14 mouse cellular contexts compared by ENCODE assay signal in the genomic region with DNA sequence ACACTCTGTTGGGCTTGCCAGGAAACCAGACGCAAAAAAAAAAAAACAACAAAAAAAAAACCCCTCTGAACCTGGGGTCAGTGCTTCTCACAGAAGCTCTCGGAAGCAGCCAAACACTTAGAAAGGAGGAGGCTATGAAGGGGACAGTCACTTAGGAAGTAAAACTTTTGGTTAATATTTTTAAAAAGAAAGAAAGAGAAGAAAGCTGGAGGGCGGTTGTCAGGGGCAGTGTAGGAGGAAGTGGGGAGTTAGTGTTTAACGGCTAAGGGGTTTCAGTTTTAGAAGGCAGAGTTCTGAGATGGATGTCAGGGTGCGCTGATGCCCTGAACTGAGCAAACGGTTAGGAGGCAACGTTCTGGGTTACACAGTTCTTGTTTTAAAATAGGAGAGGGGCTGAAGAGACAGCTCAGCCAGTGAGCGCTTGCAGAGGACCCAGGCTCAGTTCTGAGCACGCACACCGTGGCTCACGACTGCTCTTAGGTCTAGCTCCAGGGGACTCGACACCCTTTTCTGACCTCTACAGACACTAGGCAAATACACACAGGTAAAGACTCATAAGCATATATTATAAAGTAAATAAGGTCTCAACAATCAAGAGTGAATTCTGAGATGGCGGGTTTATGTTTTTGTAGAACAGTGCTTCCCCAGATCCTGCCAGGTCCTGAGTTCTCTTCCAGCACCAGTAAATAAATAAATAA. TPM values are rescaled to one million over a fixed set of nuclear protein-coding genes. Genes with fewer than 3 reads are reported as not detected.
DNase-seq lines count a peak whose midpoint lies in the region; ATAC-seq and TF ChIP-seq lines count a peak whose summit lies in the region.
"Had no signal": no experiment of that assay in that cellular context is flagged by ENCODE, and none has a peak within 500 bp of the region (broad histone marks: within the 10 kb centered on the region; RNA-seq: fewer than 3 reads in every experiment).

No protein-coding gene starts in this region.

- no peaks in the 10 kb centered on the region for H3K9me3 ChIP-seq in heart, embryonic 16.5 days (replicated peaks; ENCODE audit: control insufficient read depth, low read length)
- H3K9me3 ChIP-seq in liver, embryonic 16.5 days (replicated peaks; ENCODE audit: control insufficient read depth, low read length), result no peaks in the 10 kb centered on the region
- H3K9me3 ChIP-seq: embryonic facial prominence, embryonic 13.5 days had no signal

- peak overlapping the region; percentile 40; the same call in 1 of the 2 replicates for H3K27ac ChIP-seq in heart, embryonic 16.5 days (ENCODE audit: low read length)
- H3K27ac ChIP-seq in liver, embryonic 16.5 days (ENCODE audit: low read length), result peak overlapping the region; percentile 60
- peak overlapping the region; percentile 96 for H3K27ac ChIP-seq in thymus, adult 2 months (ENCODE audit: control insufficient read depth, insufficient read depth, low read length)
- H3K27ac ChIP-seq: embryonic facial prominence, embryonic 13.5 days had no signal

- no peak for DNase-seq in heart, postnatal 14 days
- peak; percentile 26 for DNase-seq in T-cell, adult 2 months (ENCODE audit: low spot score)
- peak; percentile 40 for DNase-seq in thymus, adult 2 months
- no peak for DNase-seq in left cerebral cortex, adult 9 months (ENCODE audit: low spot score in 2 of 2)
- no peak for DNase-seq in right cerebral cortex, postnatal 14 days
- no peak for DNase-seq in kidney, postnatal 10 days
- DNase-seq: adrenal gland, postnatal 36 days; cerebellum, adult 8-10 months; heart, adult 18-20 months had no signal

- no peak overlapping the region; the same call in 1 of the 2 replicates for H3K4me3 ChIP-seq in heart, embryonic 16.5 days (ENCODE audit: low read length)
- H3K4me3 ChIP-seq in liver, embryonic 16.5 days (ENCODE audit: low read depth, low read length), result peak overlapping the region; percentile 5; the same call in 1 of the 2 replicates
- peak overlapping the region; percentile 48 for H3K4me3 ChIP-seq in thymus, adult 2 months (ENCODE audit: control insufficient read depth, insufficient read depth, low read length)
- H3K4me3 ChIP-seq: embryonic facial prominence, embryonic 13.5 days had no signal

- no peaks in the 10 kb centered on the region for H3K36me3 ChIP-seq in heart, embryonic 16.5 days (ENCODE audit: control insufficient read depth, insufficient read depth)
- no peaks in the 10 kb centered on the region; the same call in 1 of the 2 replicates for H3K36me3 ChIP-seq in liver, embryonic 16.5 days (ENCODE audit: control insufficient read depth, insufficient read depth)
- H3K36me3 ChIP-seq in thymus, adult 2 months (ENCODE audit: control insufficient read depth, insufficient read depth, low read length), result no peaks in the 10 kb centered on the region
- H3K36me3 ChIP-seq: embryonic facial prominence, embryonic 13.5 days had no signal

- no peak for TF ChIP-seq POLR2A in thymus, adult 2 months (IDR thresholded peaks at IDR 0.05; ENCODE audit: control insufficient read depth, extremely low read depth, insufficient read depth, low read length, poor library complexity)

- H3K27me3 ChIP-seq in heart, embryonic 16.5 days (ENCODE audit: control insufficient read depth, insufficient read depth, low read length), result no peaks in the 10 kb centered on the region
- H3K27me3 ChIP-seq in liver, embryonic 16.5 days (ENCODE audit: control insufficient read depth, insufficient read depth, low read depth, low read length), result no peaks in the 10 kb centered on the region
- no peaks in the 10 kb centered on the region for H3K27me3 ChIP-seq in thymus, adult 2 months (ENCODE audit: control insufficient read depth, insufficient read depth, low read length)

- WGBS in heart, embryonic 16.5 days, result 71% methylated on average over 13 of the region's 13 CpGs
- 32% methylated on average over 13 of the region's 13 CpGs for WGBS in liver, embryonic 16.5 days (ENCODE audit: insufficient replicate concordance)
- WGBS in thymus, adult 2 months, result 8% methylated on average over 13 of the region's 13 CpGs

- peaks cover 3% of the 10 kb centered on the region; the same call in 1 of the 2 replicates for H3K4me1 ChIP-seq in heart, embryonic 16.5 days (ENCODE audit: control insufficient read depth, insufficient read depth, low read length)
- peaks cover 65% of the 10 kb centered on the region for H3K4me1 ChIP-seq in liver, embryonic 16.5 days (ENCODE audit: control insufficient read depth, low read depth, low read length)
- peaks cover 37% of the 10 kb centered on the region for H3K4me1 ChIP-seq in thymus, adult 2 months (replicated peaks; ENCODE audit: control insufficient read depth, insufficient read depth, low read length)
- H3K4me1 ChIP-seq: embryonic facial prominence, embryonic 13.5 days had no signal

- H3K9ac ChIP-seq in heart, embryonic 16.5 days (ENCODE audit: low read length), result no peak overlapping the region
- peak overlapping the region; percentile 40 for H3K9ac ChIP-seq in liver, embryonic 16.5 days (ENCODE audit: low read depth, low read length)
- H3K9ac ChIP-seq: embryonic facial prominence, embryonic 13.5 days had no signal

- intact Hi-C loops in heart, postnatal 14 days (cut with DNase I), result no loop called here

- no peak for ATAC-seq in heart, embryonic 16.5 days (replicated peaks; ENCODE audit: extremely low read depth, insufficient read depth, low FRiP score)
- ATAC-seq in liver, embryonic 16.5 days (ENCODE audit: low read depth), result no peak
- ATAC-seq: hindbrain, embryonic 16.5 days had no signal

- TF ChIP-seq CTCF in thymus, adult 2 months (IDR thresholded peaks at IDR 0.05; ENCODE audit: borderline replicate concordance, control insufficient read depth, extremely low read depth, insufficient read depth, low read length, poor library complexity), result no peak

- H3K4me2 ChIP-seq in heart, embryonic 16.5 days (ENCODE audit: low read depth, low read length), result peak overlapping the region; percentile 33
- H3K4me2 ChIP-seq in liver, embryonic 16.5 days (ENCODE audit: low read depth, low read length), result peak overlapping the region; percentile 39
- H3K4me2 ChIP-seq: embryonic facial prominence, embryonic 13.5 days had no signal

RNA-seq across cellular contexts. Expression of a gene that starts 6.2 kb away (rescaled TPM):
- polyA plus RNA-seq in heart, embryonic 16.5 days (2015; fragmentation: Nextera tagmentation; extraction: Ambion mirVana), result 10.9 and 11.2 TPM in 2 replicates
- 1 to 10 TPM; 4.5 to 6.0 TPM for total RNA-seq in heart, postnatal 14 days (2021)
- 32.3 and 33.2 TPM in 2 replicates for polyA plus RNA-seq in liver, embryonic 16.5 days (2015; fragmentation: Nextera tagmentation; extraction: Ambion mirVana)
- polyA plus RNA-seq in thymus, adult 2 months (2012; rRNA removed), result 219 and 378 TPM in 2 replicates
- polyA plus RNA-seq: C2C12 had no signal

RNA-seq across cellular contexts. Expression of a gene that starts 46.0 kb away (rescaled TPM):
- 10.8 and 12.4 TPM in 2 replicates for polyA plus RNA-seq in heart, embryonic 16.5 days (2015; fragmentation: Nextera tagmentation; extraction: Ambion mirVana)
- total RNA-seq in heart, postnatal 14 days (2021), result 10 to 100 TPM; 11.5 to 11.8 TPM
- 4.5 and 4.8 TPM in 2 replicates for polyA plus RNA-seq in liver, embryonic 16.5 days (2015; fragmentation: Nextera tagmentation; extraction: Ambion mirVana)
- polyA plus RNA-seq in thymus, adult 2 months (2012; rRNA removed), result 10.8 and 16.6 TPM in 2 replicates

Comparison
In these comparisons a context has a peak if more than half of its experiments do, and no peak if none do; other contexts are left out.
1. H3K27ac ChIP-seq: peak in every context shown above with its lines; median percentile 96 in thymus, adult 2 months; 60 in liver, embryonic 16.5 days; 40 in heart, embryonic 16.5 days.
2. DNase-seq: peak in T-cell, adult 2 months (single experiment) and thymus, adult 2 months (single experiment); none in heart, postnatal 14 days (0 of 2), left cerebral cortex, adult 9 months (0 of 2), right cerebral cortex, postnatal 14 days (single experiment) and kidney, postnatal 10 days (single experiment).